In the genomic region with DNA sequence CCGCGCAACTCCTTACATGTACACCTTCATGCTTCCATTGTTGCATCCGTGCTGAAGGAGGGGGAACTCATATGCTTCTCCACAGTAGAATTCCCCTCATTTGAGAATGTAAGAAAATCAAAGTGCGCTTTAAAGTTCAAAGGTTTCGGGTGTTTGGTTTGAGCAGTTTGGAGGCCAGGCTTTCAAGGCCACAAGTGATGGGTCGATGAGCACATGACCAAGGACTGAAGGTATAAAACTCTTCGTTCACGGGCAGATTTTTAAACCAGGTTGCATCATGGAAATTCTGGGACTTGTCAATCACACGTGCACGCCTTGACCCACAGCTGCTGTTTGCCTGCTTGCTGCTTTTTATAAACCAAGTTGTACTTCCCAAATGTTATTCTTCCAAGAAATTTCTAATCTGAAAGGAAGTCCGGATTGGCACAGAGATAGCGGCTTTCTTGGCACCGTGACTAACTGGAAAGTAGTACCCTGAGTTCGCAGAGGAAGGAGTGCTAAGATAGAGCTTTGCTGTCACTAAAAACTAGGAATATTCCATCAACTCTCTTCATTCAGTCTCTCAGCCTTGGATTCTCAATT, we compare ENCODE assay signal across 17 mouse cellular contexts.
A peak's percentile ranks its signal among the peaks of the same experiment; 100 is the strongest.
DNase-seq lines count a peak whose midpoint lies in the region; ATAC-seq and TF ChIP-seq lines count a peak whose summit lies in the region.
"Had no signal": no experiment of that assay in that cellular context is flagged by ENCODE, and none has a peak within 500 bp of the region (broad histone marks: within the 10 kb centered on the region; RNA-seq: fewer than 3 reads in every experiment).

No protein-coding gene starts in this region.

- no peak overlapping the region for H3K9ac ChIP-seq in liver, adult 2 months (ENCODE audit: low read depth, low read length)
- H3K9ac ChIP-seq in liver, embryonic 11.5 days (ENCODE audit: low read depth, low read length): no peak overlapping the region
- H3K9ac ChIP-seq: embryonic facial prominence, embryonic 12.5 days; limb, embryonic 12.5 days had no signal

- DNase-seq in heart, adult 8-10 months (ENCODE audit: low spot score): peak; percentile 5
- DNase-seq in heart, postnatal 14 days: no peak
- peak; percentile 81 for DNase-seq in liver, adult 2 months (ENCODE audit: extremely low read depth, low read depth, low spot score)
- DNase-seq in liver, embryonic 11.5 days (ENCODE audit: low spot score): no peak
- DNase-seq in brain, adult 2 months (ENCODE audit: low read depth, low spot score): peak; percentile 18
- DNase-seq in lung, postnatal 36 days: peak; percentile 59
- no peak for DNase-seq in urinary bladder, adult 2 months (ENCODE audit: low spot score)
- DNase-seq in embryo, embryonic 11 days: no peak
- DNase-seq: cerebellum, adult 18-20 months; layer of hippocampus, adult 9-11 months had no signal

- no peak for ATAC-seq in liver, embryonic 11.5 days (replicated peaks; ENCODE audit: low FRiP score)
- ATAC-seq: forebrain, embryonic 16.5 days; hindbrain, embryonic 16.5 days; intestine, postnatal 0 days; midbrain, embryonic 16.5 days had no signal

- H3K27ac ChIP-seq in liver, adult 2 months (replicated peaks; ENCODE audit: insufficient read depth, low read depth, low read length): no peak overlapping the region
- H3K27ac ChIP-seq in liver, embryonic 11.5 days (ENCODE audit: low read depth, low read length): no peak overlapping the region
- H3K27ac ChIP-seq: embryonic facial prominence, embryonic 12.5 days; limb, embryonic 12.5 days had no signal

- no peaks in the 10 kb centered on the region for H3K27me3 ChIP-seq in liver, adult 2 months (ENCODE audit: control insufficient read depth, insufficient read depth, low read length)
- no peaks in the 10 kb centered on the region for H3K27me3 ChIP-seq in liver, embryonic 11.5 days (replicated peaks; ENCODE audit: control insufficient read depth, insufficient read depth, low read length)
- H3K27me3 ChIP-seq: embryonic facial prominence, embryonic 12.5 days; limb, embryonic 12.5 days; megakaryocyte, embryonic 14.5 days had no signal

- H3K9me3 ChIP-seq in liver, embryonic 11.5 days (ENCODE audit: control insufficient read depth, low read length): no peaks in the 10 kb centered on the region
- H3K9me3 ChIP-seq: embryonic facial prominence, embryonic 12.5 days; limb, embryonic 12.5 days; megakaryocyte, embryonic 14.5 days had no signal

- H3K36me3 ChIP-seq in liver, adult 2 months (ENCODE audit: control insufficient read depth, insufficient read depth, low read length): no peaks in the 10 kb centered on the region
- H3K36me3 ChIP-seq in liver, embryonic 11.5 days (ENCODE audit: control insufficient read depth, insufficient read depth, low read length): no peaks in the 10 kb centered on the region
- H3K36me3 ChIP-seq: embryonic facial prominence, embryonic 12.5 days; limb, embryonic 12.5 days had no signal

- H3K4me1 ChIP-seq in liver, adult 2 months (ENCODE audit: control insufficient read depth, insufficient read depth, low read length): peaks cover 3% of the 10 kb centered on the region
- no peaks in the 10 kb centered on the region for H3K4me1 ChIP-seq in liver, embryonic 11.5 days (replicated peaks; ENCODE audit: control insufficient read depth, insufficient read depth, low read length)
- H3K4me1 ChIP-seq: embryonic facial prominence, embryonic 12.5 days; limb, embryonic 12.5 days; megakaryocyte, embryonic 14.5 days had no signal

- no peak overlapping the region for H3K4me2 ChIP-seq in liver, embryonic 11.5 days
- H3K4me2 ChIP-seq: embryonic facial prominence, embryonic 12.5 days; limb, embryonic 12.5 days had no signal

- intact Hi-C loops in heart, postnatal 14 days (cut with DNase I): no loop called here

- H3K79me2 ChIP-seq in liver, adult 2 months (ENCODE audit: control insufficient read depth, insufficient read depth, low read length): no peaks in the 10 kb centered on the region

- 45% methylated on average over 14 of the region's 14 CpGs for WGBS in liver, adult 2 months
- WGBS in liver, embryonic 11.5 days: 80% methylated on average over 14 of the region's 14 CpGs

- no peak overlapping the region for H3K4me3 ChIP-seq in liver, adult 2 months (ENCODE audit: insufficient read depth, low read depth, low read length)
- no peak overlapping the region for H3K4me3 ChIP-seq in liver, embryonic 11.5 days (ENCODE audit: low read depth, low read length)
- H3K4me3 ChIP-seq: embryonic facial prominence, embryonic 12.5 days; limb, embryonic 12.5 days; megakaryocyte, embryonic 14.5 days had no signal

- TF ChIP-seq CTCF in liver, adult 2 months (IDR thresholded peaks at IDR 0.05; ENCODE audit: low read depth, low read length): no peak

- no peak for TF ChIP-seq POLR2A in liver, adult 2 months (IDR thresholded peaks at IDR 0.05; ENCODE audit: extremely low read depth, insufficient read depth, low read length)

Comparison
In these comparisons a context has a peak if more than half of its experiments do, and no peak if none do; other contexts are left out.
1. DNase-seq: peak in heart, adult 8-10 months (single experiment), liver, adult 2 months (single experiment), brain, adult 2 months (single experiment) and lung, postnatal 36 days (single experiment); none in heart, postnatal 14 days (0 of 2), liver, embryonic 11.5 days (single experiment), urinary bladder, adult 2 months (single experiment) and embryo, embryonic 11 days (single experiment).